Mouse (Mus musculus) liver, embryonic 11.5 days (tissue): Measurements from ENCODE around the gene Fry. TPM values are rescaled to one million over a fixed set of nuclear protein-coding genes. Genes with fewer than 3 reads are reported as not detected.

Experiments used
- ATAC-seq: fragments of 200-750 bp; cut with Nextera tagmentation; replicated peaks from 2 replicates; pipeline ENCODE4 v1.8.0; 2017; ENCODE audit warnings: moderate number of reproducible peaks, mild to moderate bottlenecking, moderate TSS enrichment, moderate library complexity; ENCODE audit not compliant: low FRiP score
- DNase-seq: peaks from one replicate; pipeline ENCODE4 v3.0.0-alpha.2; 2017; ENCODE audit warnings: low spot score
- H3K27ac ChIP-seq: fragments of 300-500 bp; sonication (generic); 2 replicates; pipeline ENCODE4 v1.5.1; 2014; ENCODE audit warnings: mild to moderate bottlenecking, low read depth, low read length, control low read depth
- H3K27me3 ChIP-seq: fragments of 300-500 bp; sonication (generic); replicated peaks from 2 replicates; pipeline ENCODE4 v1.6.1; 2014; ENCODE audit warnings: low read length, mixed read lengths; ENCODE audit not compliant: control insufficient read depth, insufficient read depth
- H3K36me3 ChIP-seq: fragments of 300-500 bp; sonication (generic); 2 replicates; pipeline ENCODE4 v1.6.1; 2014; ENCODE audit warnings: mild to moderate bottlenecking, low read length, moderate library complexity, mixed read lengths; ENCODE audit not compliant: control insufficient read depth, insufficient read depth
- H3K4me1 ChIP-seq: fragments of 300-500 bp; sonication (generic); replicated peaks from 2 replicates; pipeline ENCODE4 v1.6.1; 2014; ENCODE audit warnings: low read length, mixed read lengths; ENCODE audit not compliant: control insufficient read depth, insufficient read depth
- H3K4me2 ChIP-seq: fragments of 300-500 bp; sonication (generic); 2 replicates; pipeline ENCODE4 v1.6.1; 2014; ENCODE audit warnings: mild to moderate bottlenecking, control low read depth, moderate library complexity
- H3K4me3 ChIP-seq: fragments of 300-500 bp; sonication (generic); 2 replicates; pipeline ENCODE4 v1.5.1; 2014; ENCODE audit warnings: low read depth, low read length, control low read depth
- H3K9ac ChIP-seq: fragments of 300-500 bp; sonication (generic); 2 replicates; pipeline ENCODE4 v1.6.1; 2014; ENCODE audit warnings: low read depth, low read length, control low read depth
- H3K9me3 ChIP-seq: fragments of 300-500 bp; sonication (generic); 2 replicates; pipeline ENCODE4 v1.6.1; 2016; ENCODE audit warnings: low read length, inconsistent platforms, mixed read lengths; ENCODE audit not compliant: control insufficient read depth
- WGBS: fragments of 180-500 bp; shearing (Covaris S2); extraction: QIAGEN DNeasy Blood & Tissue Kit; methylation state at CpG from one replicate; pipeline ENCODE4 v1.1.7; 2014; 5-methylcytosine and 5-hydroxymethylcytosine counted together
- polyA plus RNA-seq: library from polyadenylated mRNA; unstranded; fragments of >200 nt; fragmentation: Nextera tagmentation; extraction: Ambion mirVana; gene quantifications from 2 replicates; pipeline ENCODE4 v1.2.1, GENCODE M21; 2014

Fry gene
- polyA plus RNA-seq, 1 experiment from 2014 or later, result 5.5 TPM

DNA sequence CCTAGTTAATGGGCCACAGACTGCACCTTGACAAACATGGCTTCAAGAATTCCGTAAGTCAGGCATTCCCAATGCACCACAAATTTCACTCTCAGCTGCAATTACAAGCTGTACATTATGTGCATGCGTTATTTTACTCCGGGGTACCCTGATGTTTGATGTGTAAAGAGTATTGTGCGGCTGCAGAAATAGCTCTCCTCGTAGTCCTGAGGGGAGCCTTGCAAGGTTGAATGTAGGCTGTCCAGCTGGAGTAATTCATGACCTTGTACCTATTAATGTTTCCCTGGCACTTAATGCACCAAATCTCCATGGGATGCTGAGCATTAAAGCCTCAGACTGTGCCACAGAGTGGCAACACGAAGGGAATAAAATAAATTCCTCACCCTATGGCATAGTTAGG, 180.5 kb downstream of the Fry start:
- WGBS, result 80% methylated on average over 6 of the region's 6 CpGs
- Histone ChIP-seq H3K27ac (no peak overlapping the region), H3K36me3 (no peaks in the 10 kb centered on the region), H3K27me3 (no peaks in the 10 kb centered on the region), H3K9ac (no peak overlapping the region), H3K4me2 (no peak overlapping the region), H3K4me1 (no peaks in the 10 kb centered on the region), H3K9me3 (no peaks in the 10 kb centered on the region), H3K4me3 (no peak overlapping the region)
- ATAC-seq (no peak), DNase-seq (no peak)

DNA sequence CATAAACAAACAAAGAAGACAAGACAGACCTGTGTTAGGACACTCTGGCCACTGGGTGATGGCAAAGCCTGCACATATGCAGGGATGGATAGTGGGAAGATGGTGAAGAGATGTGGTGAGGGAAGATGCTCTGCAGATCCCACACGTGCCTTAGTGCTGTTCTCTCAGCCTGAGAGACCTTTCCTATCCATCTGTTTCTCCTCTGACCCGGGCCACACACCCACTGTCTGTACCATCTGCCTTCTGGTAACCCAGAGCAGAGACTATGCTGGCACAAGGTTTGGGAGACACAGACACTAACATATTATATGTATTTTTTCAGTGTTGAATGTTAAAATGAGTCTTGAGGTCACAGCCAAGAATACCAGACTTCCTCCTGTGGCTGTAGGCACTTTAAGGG, 183.7 kb downstream of the Fry start:
- H3K4me3 ChIP-seq, result no peak overlapping the region
- 75% methylated on average over 2 of the region's 2 CpGs for WGBS
- H3K9ac ChIP-seq, result no peak overlapping the region
- no peaks in the 10 kb centered on the region for H3K4me1 ChIP-seq
- DNase-seq, result no peak
- no peak for ATAC-seq
- no peaks in the 10 kb centered on the region for H3K36me3 ChIP-seq
- H3K9me3 ChIP-seq, result no peaks in the 10 kb centered on the region
- H3K27ac ChIP-seq, result no peak overlapping the region
- H3K27me3 ChIP-seq, result no peaks in the 10 kb centered on the region
- no peak overlapping the region for H3K4me2 ChIP-seq

DNA sequence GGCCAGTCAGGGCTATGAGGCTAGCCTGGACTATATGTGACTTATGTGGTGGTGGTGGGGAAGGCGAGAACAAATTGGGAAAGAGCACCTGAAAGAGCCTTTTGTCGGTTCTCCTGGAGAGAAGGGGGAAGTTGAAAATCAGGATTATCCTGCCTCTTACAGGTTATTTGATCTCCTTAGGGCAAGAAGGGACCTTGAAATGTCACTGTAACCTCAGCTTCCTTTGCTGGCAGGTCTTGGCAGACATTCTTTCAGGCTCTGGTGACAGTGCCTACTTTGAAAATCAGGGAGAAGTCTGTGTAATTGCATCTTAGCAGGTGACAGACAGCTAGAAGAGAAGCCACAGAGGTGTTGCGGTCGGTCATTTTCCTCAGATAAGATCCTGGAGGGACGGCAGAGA, 184.6 kb downstream of the Fry start:
- no peaks in the 10 kb centered on the region for H3K36me3 ChIP-seq
- 60% methylated on average over 5 of the region's 5 CpGs for WGBS
- H3K9ac ChIP-seq, result no peak overlapping the region
- no peak overlapping the region for H3K27ac ChIP-seq
- H3K4me1 ChIP-seq, result no peaks in the 10 kb centered on the region
- no peaks in the 10 kb centered on the region for H3K9me3 ChIP-seq
- H3K4me2 ChIP-seq, result no peak overlapping the region
- H3K4me3 ChIP-seq, result no peak overlapping the region
- H3K27me3 ChIP-seq, result no peaks in the 10 kb centered on the region
- DNase-seq, result no peak
- no peak for ATAC-seq

DNA sequence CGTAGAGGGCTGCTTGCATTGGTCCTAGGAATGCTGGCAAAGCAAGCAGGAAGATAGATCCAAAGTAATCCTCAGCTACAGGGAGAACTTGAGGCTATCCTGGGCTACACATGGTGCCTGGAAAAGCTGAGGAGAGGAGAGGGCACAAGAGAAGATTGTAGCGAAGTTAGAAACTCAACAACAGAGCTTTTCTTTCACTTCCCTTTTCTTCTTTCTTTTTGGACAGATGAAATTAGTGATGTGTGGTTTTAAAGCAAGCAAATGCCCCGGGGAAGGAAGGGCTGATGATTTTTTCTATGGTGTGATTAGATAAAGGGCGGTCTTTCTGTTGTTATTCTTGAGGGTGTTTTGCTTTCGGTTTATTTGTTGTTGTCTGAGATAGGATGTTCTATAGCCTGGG, 188.1 kb downstream of the Fry start:
- Histone ChIP-seq H3K4me1 (no peaks in the 10 kb centered on the region), H3K9me3 (no peaks in the 10 kb centered on the region), H3K9ac (no peak overlapping the region), H3K27ac (no peak overlapping the region), H3K27me3 (no peaks in the 10 kb centered on the region), H3K36me3 (no peaks in the 10 kb centered on the region), H3K4me3 (no peak overlapping the region), H3K4me2 (no peak overlapping the region)
- ATAC-seq, result no peak
- DNase-seq, result no peak
- WGBS, result 70% methylated on average over 5 of the region's 5 CpGs

DNA sequence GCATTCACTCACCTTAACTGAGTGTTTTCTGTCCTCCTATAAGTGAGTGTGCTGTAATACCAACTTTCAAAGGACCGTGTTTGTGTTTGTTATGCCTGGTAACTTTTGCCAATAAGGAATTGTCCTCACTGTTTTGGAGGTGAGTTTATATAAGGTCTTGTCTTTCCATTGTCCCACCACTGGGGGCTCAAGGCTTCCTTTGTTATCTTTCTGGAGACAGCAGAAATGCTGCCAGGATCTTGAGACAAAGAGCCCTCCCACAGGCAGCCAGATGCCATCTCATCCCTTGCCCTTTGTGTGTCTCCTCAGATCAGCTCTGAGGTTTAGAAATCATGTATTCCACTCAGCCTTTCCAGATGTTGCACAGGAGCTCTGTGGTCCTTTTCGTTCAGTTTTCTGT, 194.8 kb downstream of the Fry start:
- Histone ChIP-seq H3K9ac (no peak overlapping the region), H3K4me3 (no peak overlapping the region), H3K27ac (no peak overlapping the region), H3K9me3 (no peaks in the 10 kb centered on the region; the same call in 1 of the 2 replicates), H3K27me3 (no peaks in the 10 kb centered on the region), H3K4me2 (no peak overlapping the region), H3K4me1 (no peaks in the 10 kb centered on the region), H3K36me3 (no peaks in the 10 kb centered on the region)
- DNase-seq, result no peak
- WGBS, result 69% methylated on average over 2 of the region's 2 CpGs
- ATAC-seq, result no peak

DNA sequence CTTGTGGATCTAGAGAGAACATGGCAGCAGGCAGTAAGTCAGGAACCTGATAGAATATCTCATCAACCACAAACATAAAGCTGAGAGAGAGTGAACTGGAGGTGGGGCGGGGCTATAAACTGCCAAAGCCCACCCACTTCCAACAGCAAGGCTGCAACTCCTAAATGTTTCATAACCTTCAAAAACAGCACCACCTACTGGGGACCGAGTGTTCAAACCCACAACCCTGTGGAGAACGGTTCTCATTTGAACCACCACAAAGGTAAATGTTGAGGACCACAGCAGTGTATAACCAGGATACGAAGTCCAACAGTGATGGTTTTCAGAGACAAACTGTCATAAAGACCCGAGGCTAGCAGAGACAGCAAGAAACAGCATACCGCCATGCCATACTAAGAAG, 196.1 kb downstream of the Fry start:
- ATAC-seq, result no peak
- Histone ChIP-seq H3K27me3 (no peaks in the 10 kb centered on the region), H3K27ac (no peak overlapping the region), H3K4me3 (no peak overlapping the region), H3K9me3 (no peaks in the 10 kb centered on the region; the same call in 1 of the 2 replicates), H3K4me1 (no peaks in the 10 kb centered on the region), H3K36me3 (no peaks in the 10 kb centered on the region), H3K4me2 (no peak overlapping the region), H3K9ac (no peak overlapping the region)
- no peak for DNase-seq
- 89% methylated on average over 6 of the region's 6 CpGs for WGBS

DNA sequence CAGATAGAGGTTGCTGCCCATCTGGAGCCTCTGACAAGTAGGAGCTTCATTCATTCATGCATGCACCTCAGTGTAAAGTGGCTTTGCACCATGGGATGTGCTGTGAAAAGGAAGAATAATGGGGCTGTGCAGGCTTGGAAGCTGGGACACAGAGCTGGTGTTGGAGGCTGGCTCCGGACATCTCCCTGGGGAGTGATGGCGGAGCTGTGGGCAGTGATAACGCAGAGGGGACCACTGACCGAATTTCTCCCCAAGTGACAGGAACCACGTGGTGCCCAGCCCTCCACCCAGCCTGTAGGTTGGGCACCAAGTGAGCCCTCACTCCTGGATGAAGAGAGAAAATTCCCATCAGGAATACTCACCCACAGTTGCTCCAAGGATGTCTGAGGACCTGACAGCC, 207.0 kb downstream of the Fry start:
- no peaks in the 10 kb centered on the region for H3K36me3 ChIP-seq
- no peak overlapping the region for H3K9ac ChIP-seq
- no peaks in the 10 kb centered on the region for H3K27me3 ChIP-seq
- H3K4me3 ChIP-seq, result no peak overlapping the region
- no peaks in the 10 kb centered on the region for H3K4me1 ChIP-seq
- 57% methylated on average over 5 of the region's 5 CpGs for WGBS
- H3K4me2 ChIP-seq, result no peak overlapping the region
- no peaks in the 10 kb centered on the region for H3K9me3 ChIP-seq
- H3K27ac ChIP-seq, result no peak overlapping the region
- ATAC-seq, result no peak
- no peak for DNase-seq

DNA sequence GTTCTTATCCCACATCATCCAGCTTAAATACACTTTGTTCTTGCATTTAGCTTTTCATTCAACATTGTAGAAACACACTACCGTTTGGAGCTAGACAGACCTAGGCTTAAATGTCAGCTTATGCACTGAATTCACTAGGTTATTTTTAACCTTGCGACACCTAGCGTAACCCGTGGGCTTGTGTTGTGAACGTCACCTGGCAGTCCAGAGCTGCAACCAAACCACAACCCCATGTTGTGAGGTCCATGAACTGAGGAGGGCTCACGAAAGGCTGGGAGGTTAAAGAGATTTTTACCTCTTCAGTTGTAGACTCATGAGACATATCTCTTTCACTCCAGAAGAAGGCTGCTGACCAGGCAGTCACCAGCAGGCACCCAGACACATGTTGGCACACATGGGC, 210.2 kb downstream of the Fry start:
- no peak overlapping the region for H3K27ac ChIP-seq
- DNase-seq, result no peak

DNA sequence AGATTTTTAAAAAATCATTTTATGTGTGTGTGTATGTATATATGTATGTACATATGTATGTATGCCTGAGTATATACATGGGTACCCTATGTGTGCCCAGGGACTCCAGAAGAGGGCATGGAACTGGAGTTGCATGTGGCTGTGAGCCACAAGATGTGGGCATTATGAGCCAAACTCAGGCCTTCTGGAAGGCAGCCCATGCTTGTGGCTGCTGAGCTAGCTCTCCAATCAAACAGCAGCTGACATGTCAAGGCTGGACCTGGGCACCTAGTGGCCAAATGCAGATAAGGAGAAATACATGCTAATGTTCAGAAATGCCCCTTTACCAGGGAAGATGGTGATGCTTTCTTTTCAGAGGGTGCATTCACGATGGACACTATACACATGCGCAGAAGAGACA, 213.4 kb downstream of the Fry start:
- Histone ChIP-seq H3K4me1 (peaks cover 4% of the 10 kb centered on the region; the same call in 1 of the 2 replicates), H3K4me3 (no peak overlapping the region), H3K36me3 (no peaks in the 10 kb centered on the region), H3K9me3 (no peaks in the 10 kb centered on the region), H3K4me2 (no peak overlapping the region), H3K27me3 (no peaks in the 10 kb centered on the region), H3K9ac (no peak overlapping the region), H3K27ac (no peak overlapping the region)
- 87% methylated on average over 2 of the region's 2 CpGs for WGBS
- ATAC-seq (no peak), DNase-seq (no peak)

More for the DNA sequence above, 210.2 kb downstream of the Fry start:
- no peaks in the 10 kb centered on the region for H3K27me3 ChIP-seq
- no peak overlapping the region for H3K4me3 ChIP-seq
- no peaks in the 10 kb centered on the region for H3K36me3 ChIP-seq
- peaks cover 4% of the 10 kb centered on the region; the same call in 1 of the 2 replicates for H3K4me1 ChIP-seq
- WGBS, result 79% methylated on average over 6 of the region's 6 CpGs
- ATAC-seq, result no peak
- no peak overlapping the region for H3K4me2 ChIP-seq
- H3K9me3 ChIP-seq, result no peaks in the 10 kb centered on the region
- no peak overlapping the region for H3K9ac ChIP-seq
